In the genomic region with DNA sequence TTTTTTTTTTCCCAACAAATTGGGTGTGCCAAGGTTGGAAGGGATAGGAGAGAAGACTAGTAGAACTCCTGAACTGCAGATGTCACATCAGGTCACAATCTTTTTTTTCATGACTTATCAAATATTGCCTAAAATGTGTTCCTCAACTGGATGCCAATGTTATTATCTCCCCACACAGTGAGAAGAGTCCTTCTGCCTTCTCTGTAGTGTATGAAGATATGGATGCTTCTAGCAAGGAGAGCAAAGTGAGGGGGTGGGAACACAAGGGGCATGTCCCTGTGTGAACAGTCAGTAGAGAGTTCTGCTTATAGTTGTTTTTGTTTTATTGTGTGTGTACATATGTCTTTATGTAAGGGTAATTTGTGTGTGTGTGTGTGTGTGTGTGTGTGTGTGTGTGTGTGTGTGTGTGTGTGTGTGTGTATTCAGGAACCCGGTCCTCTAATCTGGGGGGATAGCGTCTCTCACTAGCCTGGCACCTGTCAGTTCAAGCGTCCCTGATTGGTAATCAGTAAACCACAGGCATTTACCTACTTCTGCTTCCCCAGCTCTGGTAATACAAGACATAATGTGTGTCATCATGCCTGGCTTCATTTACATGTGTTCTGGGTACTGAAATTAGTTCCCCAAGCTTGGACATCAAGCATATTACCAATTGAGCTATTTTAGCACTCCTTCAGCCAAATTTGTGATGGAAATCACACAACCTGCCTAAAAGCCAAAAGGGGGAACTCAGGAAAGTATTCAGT, we compare ENCODE assay signal across 23 mouse cellular contexts. TPM values are rescaled to one million over a fixed set of nuclear protein-coding genes. Genes with fewer than 3 reads are reported as not detected.
DNase-seq lines count a peak whose midpoint lies in the region; ATAC-seq lines count a peak whose summit lies in the region.
"Had no signal": no experiment of that assay in that cellular context is flagged by ENCODE, and none has a peak within 500 bp of the region (broad histone marks: within the 10 kb centered on the region; RNA-seq: fewer than 3 reads in every experiment).

No protein-coding gene starts in this region.

- no peak overlapping the region for H3K27ac ChIP-seq in midbrain, embryonic 10.5 days (replicated peaks)
- H3K27ac ChIP-seq in hindbrain, embryonic 16.5 days (ENCODE audit: low read depth, low read length) = no peak overlapping the region
- H3K27ac ChIP-seq: embryonic facial prominence, embryonic 13.5 days; forebrain, embryonic 12.5 days; hindbrain, embryonic 10.5 days; hindbrain, embryonic 14.5 days had no signal

- no peak overlapping the region for H3K4me2 ChIP-seq in hindbrain, embryonic 16.5 days (ENCODE audit: low read length)
- H3K4me2 ChIP-seq: embryonic facial prominence, embryonic 13.5 days; forebrain, embryonic 12.5 days; heart, embryonic 12.5 days; hindbrain, embryonic 14.5 days had no signal

- H3K4me1 ChIP-seq in midbrain, embryonic 10.5 days = no peaks in the 10 kb centered on the region
- no peaks in the 10 kb centered on the region for H3K4me1 ChIP-seq in hindbrain, embryonic 16.5 days (ENCODE audit: control insufficient read depth, insufficient read depth, low read depth, low read length)
- H3K4me1 ChIP-seq: embryonic facial prominence, embryonic 13.5 days; forebrain, embryonic 12.5 days; heart, embryonic 12.5 days; hindbrain, embryonic 10.5 days had no signal

- H3K36me3 ChIP-seq in splenic B cell, adult 2 months (ENCODE audit: control insufficient read depth, insufficient read depth, low read length, poor library complexity, severe bottlenecking) = no peaks in the 10 kb centered on the region
- H3K36me3 ChIP-seq in midbrain, embryonic 10.5 days = no peaks in the 10 kb centered on the region
- no peaks in the 10 kb centered on the region for H3K36me3 ChIP-seq in hindbrain, embryonic 16.5 days (ENCODE audit: control insufficient read depth, insufficient read depth, low read length)
- H3K36me3 ChIP-seq: embryonic facial prominence, embryonic 13.5 days; forebrain, embryonic 12.5 days; heart, embryonic 12.5 days; hindbrain, embryonic 10.5 days had no signal

- no peak overlapping the region for H3K9ac ChIP-seq in hindbrain, embryonic 16.5 days (ENCODE audit: low read depth, low read length)
- H3K9ac ChIP-seq: embryonic facial prominence, embryonic 13.5 days; forebrain, embryonic 12.5 days; heart, embryonic 12.5 days; hindbrain, embryonic 14.5 days had no signal

- no peaks in the 10 kb centered on the region for H3K27me3 ChIP-seq in splenic B cell, adult 2 months (ENCODE audit: control insufficient read depth, insufficient read depth, low read length, poor library complexity, severe bottlenecking)
- no peaks in the 10 kb centered on the region for H3K27me3 ChIP-seq in midbrain, embryonic 10.5 days (ENCODE audit: low read depth, poor library complexity, severe bottlenecking)
- H3K27me3 ChIP-seq in hindbrain, embryonic 16.5 days (replicated peaks; ENCODE audit: control insufficient read depth, insufficient read depth, low read length) = no peaks in the 10 kb centered on the region
- H3K27me3 ChIP-seq: embryonic facial prominence, embryonic 13.5 days; forebrain, embryonic 12.5 days; heart, embryonic 12.5 days had no signal

- peak; percentile 60 to 67 for DNase-seq in B cell, adult 2 months
- DNase-seq in MEL-GATA-1-ER (ENCODE audit: extremely low read depth, low read depth) = peak; percentile 50
- peak; percentile 83 for DNase-seq in splenic B cell, adult 2 months (ENCODE audit: low read depth, low spot score)
- no peak for DNase-seq in midbrain, embryonic 10.5 days (ENCODE audit: low spot score)
- DNase-seq in T-cell, adult 2 months (ENCODE audit: low spot score) = no peak
- DNase-seq: adrenal gland, postnatal 10 days; cerebellum, adult 11 months; cerebellum, adult 9-10 months; cerebellum, postnatal 25 days; gastrocnemius, postnatal 14 days had no signal

- no peak overlapping the region for H3K4me3 ChIP-seq in midbrain, embryonic 10.5 days
- H3K4me3 ChIP-seq in hindbrain, embryonic 16.5 days (ENCODE audit: low read length) = no peak overlapping the region
- H3K4me3 ChIP-seq: embryonic facial prominence, embryonic 13.5 days; forebrain, embryonic 12.5 days; heart, embryonic 12.5 days; hindbrain, embryonic 10.5 days had no signal

- ATAC-seq in megakaryocyte progenitor cell, adult 5-6 weeks (replicated peaks; ENCODE audit: poor library complexity) = peak; percentile 69
- no peak for ATAC-seq in hindbrain, embryonic 16.5 days
- ATAC-seq: CD4-positive, CD25-positive, alpha-beta regulatory T cell, adult 4 months; forebrain, embryonic 16.5 days had no signal

- 89% methylated on average over 3 of the region's 3 CpGs for WGBS in midbrain, embryonic 10.5 days
- WGBS in hindbrain, embryonic 16.5 days = 92% methylated on average over 3 of the region's 3 CpGs

- no peaks in the 10 kb centered on the region for H3K9me3 ChIP-seq in midbrain, embryonic 10.5 days (replicated peaks)
- H3K9me3 ChIP-seq in hindbrain, embryonic 16.5 days (ENCODE audit: control insufficient read depth, low read length) = no peaks in the 10 kb centered on the region
- H3K9me3 ChIP-seq: embryonic facial prominence, embryonic 13.5 days; forebrain, embryonic 12.5 days; heart, embryonic 12.5 days; hindbrain, embryonic 10.5 days had no signal

RNA-seq across cellular contexts. Expression of a gene that starts 8.3 kb away (rescaled TPM):
- 61.5 and 65.0 TPM in 2 replicates for total RNA-seq in megakaryocyte progenitor cell, adult 5-6 weeks (2015)
- 88.1 and 101 TPM in 2 replicates for total RNA-seq in megakaryocyte progenitor cell, adult 5-6 weeks (2017)
- 68.3 and 71.5 TPM in 2 replicates for polyA plus RNA-seq in midbrain, embryonic 10.5 days (2016; fragmentation: Nextera tagmentation; extraction: Ambion mirVana)
- polyA plus RNA-seq in hindbrain, embryonic 16.5 days (2015; fragmentation: Nextera tagmentation; extraction: Ambion mirVana) = 60.4 and 61.9 TPM in 2 replicates

RNA-seq across cellular contexts. Expression of a gene that starts 11.8 kb away (rescaled TPM):
- 0.46 and 0.49 TPM in 2 replicates for total RNA-seq in megakaryocyte progenitor cell, adult 5-6 weeks (2015)
- 0.41 and 1.0 TPM in 2 replicates for total RNA-seq in megakaryocyte progenitor cell, adult 5-6 weeks (2017)
- not detected in 2 replicates for polyA plus RNA-seq in midbrain, embryonic 10.5 days (2016; fragmentation: Nextera tagmentation; extraction: Ambion mirVana)
- polyA plus RNA-seq in hindbrain, embryonic 16.5 days (2015; fragmentation: Nextera tagmentation; extraction: Ambion mirVana) = not detected in 2 replicates
- total RNA-seq: adrenal gland, postnatal 4 days; gastrocnemius, adult 18-20 months; gastrocnemius, postnatal 14 days; heart, adult 8-10 months; heart, postnatal 25 days had no signal
- polyA plus RNA-seq: embryonic facial prominence, embryonic 13.5 days; forebrain, embryonic 12.5 days; forebrain, embryonic 16.5 days; heart, embryonic 12.5 days; hindbrain, embryonic 14.5 days had no signal

RNA-seq across cellular contexts. Expression of a gene that starts 39.2 kb away (rescaled TPM):
- 19.7 and 23.6 TPM in 2 replicates for total RNA-seq in megakaryocyte progenitor cell, adult 5-6 weeks (2015)
- total RNA-seq in megakaryocyte progenitor cell, adult 5-6 weeks (2017) = 34.6 and 43.8 TPM in 2 replicates
- polyA plus RNA-seq in midbrain, embryonic 10.5 days (2016; fragmentation: Nextera tagmentation; extraction: Ambion mirVana) = 44.3 and 49.8 TPM in 2 replicates
- 63.0 and 64.9 TPM in 2 replicates for polyA plus RNA-seq in hindbrain, embryonic 16.5 days (2015; fragmentation: Nextera tagmentation; extraction: Ambion mirVana)

Comparison
In these comparisons a context has a peak if more than half of its experiments do, and no peak if none do; other contexts are left out.
1. DNase-seq: peak in B cell, adult 2 months (2 of 2), MEL-GATA-1-ER (single experiment) and splenic B cell, adult 2 months (single experiment); none in midbrain, embryonic 10.5 days (single experiment) and T-cell, adult 2 months (single experiment).